Mouse (Mus musculus): ENCODE data around the gene Otud3.

- no peak for TF ChIP-seq POLR2A (IDR thresholded peaks at IDR 0.05; ENCODE audit: low read depth, low read length)
- TF ChIP-seq CTCF (IDR thresholded peaks at IDR 0.05; ENCODE audit: extremely low read depth, insufficient read depth, insufficient read length, insufficient replicate concordance) = no peak
Measured at GRCm38 (mm10) chr4:138921254-138922130, 7.7 kb upstream of the Otud3 start.
